Mouse (Mus musculus) myocyte (in vitro differentiated cells): ENCODE data around the gene Cdc5l.
"Not testable (repeated sequence)": the region's sequence is repeated elsewhere in the genome, so short reads cannot be mapped to it uniquely, and the experiment has no call there.

Source experiments
- CEBPB ChIP-seq: IDR thresholded peaks from 2 replicates; pipeline ENCODE4 v1.6.1; 2011; ENCODE audit warnings: mild to moderate bottlenecking, moderate library complexity; ENCODE audit not compliant: poor library complexity, insufficient read depth, severe bottlenecking
- MAX ChIP-seq: IDR thresholded peaks from one replicate; pipeline ENCODE4 v1.6.1; 2011; ENCODE audit warnings: low read depth, mild to moderate bottlenecking, control low read depth
- POLR2A ChIP-seq: IDR thresholded peaks from one replicate; pipeline ENCODE4 v1.6.1; 2011; ENCODE audit warnings: low read depth, mild to moderate bottlenecking, control low read depth, moderate library complexity; ENCODE audit not compliant: insufficient read length
- POLR2AphosphoS2 ChIP-seq: IDR thresholded peaks from one replicate; pipeline ENCODE4 v1.6.1; 2011; ENCODE audit warnings: low read depth, control low read depth; ENCODE audit not compliant: insufficient read length
- SRF ChIP-seq: IDR thresholded peaks from one replicate; pipeline ENCODE4 v1.6.1; 2011; ENCODE audit warnings: low read depth; ENCODE audit not compliant: control insufficient read depth, insufficient read length
- TCF12 ChIP-seq: IDR thresholded peaks from one replicate; pipeline ENCODE4 v1.6.1; 2011; ENCODE audit warnings: mild to moderate bottlenecking, control low read depth; ENCODE audit not compliant: poor library complexity, insufficient read depth, severe bottlenecking
- USF1 ChIP-seq: IDR thresholded peaks from one replicate; pipeline ENCODE4 v1.6.1; 2011; ENCODE audit warnings: low read depth, mild to moderate bottlenecking, control low read depth, moderate library complexity

DNA sequence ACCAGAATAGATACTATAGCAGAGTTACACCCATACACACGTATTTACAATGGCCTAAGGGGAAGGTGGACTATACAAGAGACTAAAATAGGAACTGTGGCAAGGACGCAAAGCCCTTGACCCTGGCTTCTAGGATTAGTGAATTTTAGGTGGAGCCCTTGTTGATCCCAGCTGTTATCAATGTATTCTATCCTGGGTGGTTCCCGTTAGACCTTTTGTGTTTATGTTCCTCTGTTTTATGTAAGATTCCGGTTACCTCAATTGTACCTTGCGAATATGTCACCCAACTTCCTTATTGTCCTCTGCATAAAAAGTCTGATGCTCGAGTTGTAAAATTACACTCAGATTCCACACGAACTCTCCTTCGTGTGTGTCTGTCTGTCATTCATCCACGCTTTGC, 22.2 kb upstream of the Cdc5l start:
- TF ChIP-seq USF1, CEBPB, POLR2A, POLR2AphosphoS2, MAX, SRF, TCF12: not testable (repeated sequence)
